ENCODE assay signal across 8 mouse cellular contexts in genomic region chr10:78279210-78279609, GRCm38 (mm10). TPM values are rescaled to one million over a fixed set of nuclear protein-coding genes. Genes with fewer than 3 reads are reported as not detected.
A peak's percentile ranks its signal among the peaks of the same experiment; 100 is the strongest.
DNase-seq lines count a peak whose midpoint lies in the region; ATAC-seq and TF ChIP-seq lines count a peak whose summit lies in the region.

No protein-coding gene starts in this region.

- 52% methylated on average over 8 of the region's 8 CpGs for whole genome bisulfite sequencing in heart, postnatal 0 days
- WGBS in liver, postnatal 0 days (ENCODE audit: insufficient replicate concordance) = 55% methylated on average over 8 of the region's 8 CpGs
- WGBS in neural tube, embryonic 14.5 days = 43% methylated on average over 8 of the region's 8 CpGs

- no peak overlapping the region for H3K27ac ChIP-seq in heart, postnatal 0 days (ENCODE audit: low read depth)
- H3K27ac ChIP-seq in liver, postnatal 0 days (ENCODE audit: low read depth) = no peak overlapping the region
- no peak overlapping the region for H3K27ac ChIP-seq in neural tube, embryonic 14.5 days (ENCODE audit: low read depth, low read length)

- no peak overlapping the region for H3K4me3 ChIP-seq in G1E (ENCODE audit: low read depth, low read length)
- no peak overlapping the region for H3K4me3 ChIP-seq in heart, postnatal 0 days (ENCODE audit: low read depth, low read length)
- no peak overlapping the region for H3K4me3 ChIP-seq in liver, postnatal 0 days (ENCODE audit: low read depth, low read length)
- H3K4me3 ChIP-seq in neural tube, embryonic 14.5 days (ENCODE audit: low read depth, low read length) = no peak overlapping the region

- H3K36me3 ChIP-seq in G1E (replicated peaks) = no peaks in the 10 kb centered on the region
- H3K36me3 ChIP-seq in heart, postnatal 0 days (replicated peaks; ENCODE audit: control insufficient read depth, insufficient read depth, low read length) = peaks cover 86% of the 10 kb centered on the region
- peaks cover 51% of the 10 kb centered on the region for H3K36me3 ChIP-seq in liver, postnatal 0 days (replicated peaks; ENCODE audit: insufficient read depth, low read length)
- H3K36me3 ChIP-seq in neural tube, embryonic 14.5 days (ENCODE audit: control insufficient read depth, insufficient read depth, low read length) = peaks cover 18% of the 10 kb centered on the region; the same call in 1 of the 2 replicates

- TF ChIP-seq EP300 in heart, postnatal 0 days (IDR thresholded peaks at IDR 0.05; ENCODE audit: low read depth) = no peak
- TF ChIP-seq EP300 in liver, postnatal 0 days (IDR thresholded peaks at IDR 0.05; ENCODE audit: low read depth) = no peak

- H3K9me3 ChIP-seq in G1E (replicated peaks) = no peaks in the 10 kb centered on the region
- no peaks in the 10 kb centered on the region for H3K9me3 ChIP-seq in heart, postnatal 0 days (replicated peaks; ENCODE audit: control insufficient read depth, low read length)
- H3K9me3 ChIP-seq in liver, postnatal 0 days (ENCODE audit: low read length) = no peaks in the 10 kb centered on the region
- no peaks in the 10 kb centered on the region for H3K9me3 ChIP-seq in neural tube, embryonic 14.5 days (ENCODE audit: control insufficient read depth, low read length)

- H3K4me1 ChIP-seq in G1E (ENCODE audit: insufficient read depth, low read depth, low read length) = peaks cover 3% of the 10 kb centered on the region
- no peaks in the 10 kb centered on the region for H3K4me1 ChIP-seq in heart, postnatal 0 days (ENCODE audit: control insufficient read depth, insufficient read depth)
- no peaks in the 10 kb centered on the region for H3K4me1 ChIP-seq in liver, postnatal 0 days (ENCODE audit: insufficient read depth)
- H3K4me1 ChIP-seq in neural tube, embryonic 14.5 days (ENCODE audit: control insufficient read depth, insufficient read depth, low read length) = no peaks in the 10 kb centered on the region

- DNase-seq in 416B (ENCODE audit: low read depth) (peak; percentile 70), G1E (ENCODE audit: low spot score) (peak; percentile 43)
- DNase-seq in heart, postnatal 0 days (ENCODE audit: low spot score) = peak; percentile 67
- DNase-seq in kidney, postnatal 14 days = peak; percentile 71
- DNase-seq in liver, postnatal 0 days = peak; percentile 41
- DNase-seq in thymus, postnatal 4 days = peak; percentile 63

- H3K9ac ChIP-seq in heart, postnatal 0 days (replicated peaks; ENCODE audit: low read depth, low read length) = no peak overlapping the region
- H3K9ac ChIP-seq in liver, postnatal 0 days (replicated peaks) = no peak overlapping the region
- no peak overlapping the region for H3K9ac ChIP-seq in neural tube, embryonic 14.5 days (replicated peaks; ENCODE audit: low read depth, low read length)

- H3K4me2 ChIP-seq in heart, postnatal 0 days (ENCODE audit: low read depth, low read length) = no peak overlapping the region
- no peak overlapping the region for H3K4me2 ChIP-seq in liver, postnatal 0 days (ENCODE audit: low read depth, low read length)
- no peak overlapping the region for H3K4me2 ChIP-seq in neural tube, embryonic 14.5 days (ENCODE audit: low read depth, low read length)

- peak; percentile 82 for TF ChIP-seq CTCF in G1E (IDR thresholded peaks at IDR 0.05; ENCODE audit: low read depth, low read length)
- TF ChIP-seq CTCF in heart, postnatal 0 days (IDR thresholded peaks at IDR 0.05; ENCODE audit: low read depth) = peak; percentile 86
- peak; percentile 91 for TF ChIP-seq CTCF in liver, postnatal 0 days (IDR thresholded peaks at IDR 0.05; ENCODE audit: low read depth)

- no peak for ATAC-seq in G1E (ENCODE audit: extremely low read depth, insufficient number of reproducible peaks, low FRiP score, poor library complexity, severe bottlenecking)
- peak; percentile 86 for ATAC-seq in common myeloid progenitor, adult 5-6 weeks (replicated peaks; ENCODE audit: low read depth, poor library complexity, severe bottlenecking)
- peak; percentile 63 for ATAC-seq in heart, postnatal 0 days (ENCODE audit: insufficient read depth, low read depth)
- ATAC-seq in liver, postnatal 0 days = peak; percentile 54
- peak; percentile 79 for ATAC-seq in neural tube, embryonic 14.5 days (ENCODE audit: low read depth)

- H3K27me3 ChIP-seq in G1E (ENCODE audit: insufficient read depth, low read length) = peaks cover 37% of the 10 kb centered on the region
- no peaks in the 10 kb centered on the region for H3K27me3 ChIP-seq in heart, postnatal 0 days (ENCODE audit: control insufficient read depth, insufficient read depth, low read length)
- H3K27me3 ChIP-seq in liver, postnatal 0 days (ENCODE audit: insufficient read depth, low read length) = no peaks in the 10 kb centered on the region
- H3K27me3 ChIP-seq in neural tube, embryonic 14.5 days (ENCODE audit: control insufficient read depth, insufficient read depth, low read length) = no peaks in the 10 kb centered on the region

RNA-seq across cellular contexts. Expression of gene Trappc10, which starts 34.8 kb away (rescaled TPM):
- total RNA-seq in G1E (2014; fragmentation: Nextera tagmentation) (43.5 and 93.6 TPM in 2 replicates), G1E (2017) (30.2 and 33.3 TPM in 2 replicates)
- polyA plus RNA-seq in G1E (2012) = 54.7 and 75.1 TPM in 2 replicates
- 27.8 and 29.0 TPM in 2 replicates for total RNA-seq in common myeloid progenitor, adult 5-6 weeks (2017)
- 51.0 and 53.3 TPM in 2 replicates for total RNA-seq in heart, postnatal 0 days (2014; rRNA removed; ENCODE audit: low replicate concordance)
- polyA plus RNA-seq in heart, postnatal 0 days (2015; fragmentation: Nextera tagmentation; extraction: Ambion mirVana) = 13.2 and 13.6 TPM in 2 replicates
- 13.9 and 14.7 TPM in 2 replicates for polyA plus RNA-seq in liver, postnatal 0 days (2015; fragmentation: Nextera tagmentation; extraction: Ambion mirVana)
- polyA plus RNA-seq in neural tube, embryonic 14.5 days (2014; fragmentation: Nextera tagmentation; extraction: Ambion mirVana) = 28.4 and 43.2 TPM in 2 replicates
